Comparison of ENCODE assay signal across 9 mouse cellular contexts in the genomic region with DNA sequence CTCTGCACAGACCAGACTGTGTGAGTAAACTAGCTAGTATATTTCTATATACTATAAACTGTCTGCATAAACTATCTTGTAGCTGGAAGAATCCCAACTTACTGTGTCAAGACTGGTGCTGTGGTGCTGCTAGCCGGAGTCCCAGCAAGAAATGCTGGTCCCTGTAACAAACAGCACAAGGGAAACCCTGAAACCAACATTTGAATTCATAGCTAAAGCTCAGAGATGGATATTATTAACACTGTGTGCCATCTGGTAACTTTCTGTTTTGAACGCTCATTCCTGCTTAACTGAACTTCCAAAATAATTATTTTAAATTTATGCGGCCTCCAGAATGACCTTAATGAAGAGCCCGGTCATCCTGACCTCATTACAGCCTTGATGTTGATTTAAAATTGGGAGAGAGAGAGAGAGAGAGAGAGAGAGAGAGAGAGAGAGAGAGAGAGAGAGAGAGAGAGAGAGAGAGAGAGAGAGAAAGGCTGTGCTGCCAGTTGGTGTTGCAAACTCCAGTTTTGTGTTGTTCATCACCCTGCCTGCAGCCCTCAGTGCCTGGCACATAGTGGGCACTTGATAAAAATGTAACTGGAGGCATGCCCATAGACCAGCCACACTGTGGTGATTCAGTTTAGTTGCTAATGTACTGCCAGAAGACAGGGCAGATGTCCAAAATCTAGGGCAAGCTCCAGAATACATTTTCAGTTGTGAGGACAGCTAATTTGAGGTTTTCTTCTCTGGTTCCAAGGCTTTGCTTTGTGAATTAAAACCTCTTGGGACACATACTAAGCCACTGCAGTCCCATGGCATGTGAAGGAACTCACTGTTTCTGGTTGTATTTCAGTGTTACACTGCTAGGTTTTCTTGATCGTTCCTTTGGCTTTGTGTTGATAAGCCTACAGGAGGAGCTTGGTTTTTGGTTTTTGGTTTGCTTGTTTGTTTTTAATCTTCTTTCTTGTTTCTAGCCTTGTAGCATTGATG. TPM values are rescaled to one million over a fixed set of nuclear protein-coding genes. Genes with fewer than 3 reads are reported as not detected.
DNase-seq lines count a peak whose midpoint lies in the region; ATAC-seq and TF ChIP-seq lines count a peak whose summit lies in the region.
"Had no signal": no experiment of that assay in that cellular context is flagged by ENCODE, and none has a peak within 500 bp of the region (broad histone marks: within the 10 kb centered on the region; RNA-seq: fewer than 3 reads in every experiment).

No protein-coding gene starts in this region.

- intact Hi-C loops in heart, postnatal 14 days (cut with DNase I) = no loop called here

- H3K4me2 ChIP-seq in midbrain, embryonic 16.5 days (ENCODE audit: low read length) = no peak overlapping the region
- no peak overlapping the region for H3K4me2 ChIP-seq in midbrain, embryonic 13.5 days (replicated peaks)
- H3K4me2 ChIP-seq in limb, embryonic 14.5 days (replicated peaks; ENCODE audit: low read depth, low read length, severe bottlenecking) = no peak overlapping the region

- H3K27ac ChIP-seq in midbrain, embryonic 16.5 days (ENCODE audit: low read length) = peak overlapping the region; percentile 53
- H3K27ac ChIP-seq in midbrain, embryonic 13.5 days = no peak overlapping the region
- H3K27ac ChIP-seq in limb, embryonic 14.5 days (replicated peaks; ENCODE audit: low read depth, low read length) = 0 out of 2 replicates have a peak overlapping the region, but pooled peaks have one; percentile 19

- H3K36me3 ChIP-seq in midbrain, embryonic 16.5 days (ENCODE audit: control insufficient read depth, insufficient read depth, low read length) = peaks cover 3% of the 10 kb centered on the region; the same call in 1 of the 2 replicates
- peaks cover 21% of the 10 kb centered on the region for H3K36me3 ChIP-seq in midbrain, embryonic 13.5 days
- H3K36me3 ChIP-seq in limb, embryonic 14.5 days (ENCODE audit: control insufficient read depth, insufficient read depth, low read length) = 0 out of 2 replicates have a peak, but pooled peaks cover 5% of the 10 kb centered on the region

- ATAC-seq in midbrain, embryonic 16.5 days = peak; percentile 85
- no peak for ATAC-seq in midbrain, embryonic 13.5 days
- ATAC-seq in limb, embryonic 14.5 days (ENCODE audit: low FRiP score, low read depth) = no peak

- no peak for TF ChIP-seq POLR2A in limb, embryonic 14.5 days (IDR thresholded peaks at IDR 0.05; ENCODE audit: borderline replicate concordance, extremely low read depth, insufficient read depth, insufficient read length)

- no peaks in the 10 kb centered on the region for H3K9me3 ChIP-seq in midbrain, embryonic 16.5 days (replicated peaks; ENCODE audit: control insufficient read depth, low read length, poor library complexity, severe bottlenecking)
- no peaks in the 10 kb centered on the region for H3K9me3 ChIP-seq in midbrain, embryonic 13.5 days
- no peaks in the 10 kb centered on the region for H3K9me3 ChIP-seq in limb, embryonic 14.5 days (ENCODE audit: control insufficient read depth, low read length)

- H3K4me1 ChIP-seq in midbrain, embryonic 16.5 days (ENCODE audit: control insufficient read depth, insufficient read depth, low read length) = no peaks in the 10 kb centered on the region
- H3K4me1 ChIP-seq in midbrain, embryonic 13.5 days (replicated peaks) = no peaks in the 10 kb centered on the region
- no peaks in the 10 kb centered on the region for H3K4me1 ChIP-seq in limb, embryonic 14.5 days (ENCODE audit: control insufficient read depth, insufficient read depth, low read length)

- no peaks in the 10 kb centered on the region for H3K27me3 ChIP-seq in midbrain, embryonic 16.5 days (ENCODE audit: control insufficient read depth, insufficient read depth, low read depth, low read length)
- no peaks in the 10 kb centered on the region for H3K27me3 ChIP-seq in midbrain, embryonic 13.5 days
- no peaks in the 10 kb centered on the region for H3K27me3 ChIP-seq in limb, embryonic 14.5 days (ENCODE audit: control insufficient read depth, insufficient read depth, low read length)

- H3K4me3 ChIP-seq in midbrain, embryonic 16.5 days (ENCODE audit: low read depth, low read length) = no peak overlapping the region
- no peak overlapping the region for H3K4me3 ChIP-seq in midbrain, embryonic 13.5 days (replicated peaks)
- H3K4me3 ChIP-seq in limb, embryonic 14.5 days (replicated peaks; ENCODE audit: low read length) = no peak overlapping the region

- WGBS in midbrain, embryonic 16.5 days = 76% methylated on average over 5 of the region's 5 CpGs
- 81% methylated on average over 5 of the region's 5 CpGs for WGBS in midbrain, embryonic 13.5 days
- WGBS in limb, embryonic 14.5 days = 78% methylated on average over 5 of the region's 5 CpGs

- no peak overlapping the region for H3K9ac ChIP-seq in midbrain, embryonic 16.5 days (ENCODE audit: low read depth, low read length)
- no peak overlapping the region for H3K9ac ChIP-seq in midbrain, embryonic 13.5 days (replicated peaks)
- H3K9ac ChIP-seq in limb, embryonic 14.5 days (ENCODE audit: low read depth, low read length, severe bottlenecking) = no peak overlapping the region

- peak; percentile 88 for DNase-seq in cerebellum, adult 9-10 months
- DNase-seq in heart, postnatal 14 days = peak; percentile 29 to 59
- DNase-seq in limb, embryonic 14.5 days (ENCODE audit: low spot score) = no peak
- no peak for DNase-seq in T-cell, adult 2 months (ENCODE audit: low spot score)
- no peak for DNase-seq in kidney, adult 11 months

RNA-seq across cellular contexts. Expression of gene Gm21954, which starts 24.2 kb away (rescaled TPM):
- polyA plus RNA-seq in midbrain, embryonic 16.5 days (2015; fragmentation: Nextera tagmentation; extraction: Ambion mirVana) = not detected in 2 replicates
- polyA plus RNA-seq in midbrain, embryonic 13.5 days (2015; fragmentation: Nextera tagmentation; extraction: Ambion mirVana) = not detected in 2 replicates
- not detected for total RNA-seq in heart, postnatal 14 days (2021)
- polyA plus RNA-seq in limb, embryonic 14.5 days (2012; rRNA removed) = not detected in 2 replicates
- not detected in 2 replicates for polyA plus RNA-seq in limb, embryonic 14.5 days (2014; fragmentation: Nextera tagmentation; extraction: Ambion mirVana)
- total RNA-seq: adrenal gland, adult 18-20 months had no signal
- polyA plus RNA-seq: neural tube, embryonic 11.5 days had no signal

Comparison
In these comparisons a context has a peak if more than half of its experiments do, and no peak if none do; other contexts are left out.
1. DNase-seq: peak in cerebellum, adult 9-10 months (single experiment) and heart, postnatal 14 days (2 of 2); none in limb, embryonic 14.5 days (single experiment), T-cell, adult 2 months (single experiment) and kidney, adult 11 months (single experiment).